Mouse (Mus musculus) spleen, postnatal 10 days (tissue): Measurements from ENCODE around the gene Bak1.
A peak's percentile ranks its signal among the peaks of the same experiment; 100 is the strongest.

Experiments
- DNase-seq, 2 experiments: peaks; one replicate each; pipeline ENCODE4 v3.0.0; 2021 to 2022; ENCODE audit warnings: low spot score in 2 of 2

The Bak1 gene

GRCm38 (mm10) chr17:27028909-27029308 lies at the start of gene Bak1:
Gene Bak1, minus strand, starts transcription at chr17:27029009.
- no peak for DNase-seq

GRCm38 (mm10) chr17:27078499-27078898 lies 49.7 kb upstream of the Bak1 start:
- DNase-seq: no peak

GRCm38 (mm10) chr17:27077920-27078319 lies 49.1 kb upstream of the Bak1 start:
- DNase-seq: peak in 1 of 2 experiments; percentile 57

GRCm38 (mm10) chr17:27077133-27077532 lies 48.3 kb upstream of the Bak1 start:
- no peak for DNase-seq

GRCm38 (mm10) chr17:27074849-27075745 lies 46.3 kb upstream of the Bak1 start:
- no peak for DNase-seq

- peak in 1 of 2 experiments; percentile 38 for DNase-seq
Measured at GRCm38 (mm10) chr17:27074236-27074635, 45.4 kb upstream of the Bak1 start.

GRCm38 (mm10) chr17:27073778-27074177 lies 45.0 kb upstream of the Bak1 start:
- no peak for DNase-seq

- DNase-seq: no peak
Measured at GRCm38 (mm10) chr17:27073126-27073525, 44.3 kb upstream of the Bak1 start.

- no peak for DNase-seq
Measured at GRCm38 (mm10) chr17:27072363-27072762, 43.6 kb upstream of the Bak1 start.

- peak in 1 of 2 experiments; percentile 68 for DNase-seq
Measured at GRCm38 (mm10) chr17:27071630-27072029, 42.8 kb upstream of the Bak1 start.

GRCm38 (mm10) chr17:27070913-27071312 lies 42.1 kb upstream of the Bak1 start:
- DNase-seq: no peak

- DNase-seq: no peak
Measured at GRCm38 (mm10) chr17:27069071-27069470, 40.3 kb upstream of the Bak1 start.

GRCm38 (mm10) chr17:27066065-27066464 lies 37.3 kb upstream of the Bak1 start:
- no peak for DNase-seq

GRCm38 (mm10) chr17:27064195-27064594 lies 35.4 kb upstream of the Bak1 start:
- DNase-seq: no peak

GRCm38 (mm10) chr17:27063717-27064116 lies 34.9 kb upstream of the Bak1 start:
- DNase-seq: no peak

GRCm38 (mm10) chr17:27062684-27063083 lies 33.9 kb upstream of the Bak1 start:
- DNase-seq: no peak

- DNase-seq: no peak
Measured at GRCm38 (mm10) chr17:27061727-27062126, 32.9 kb upstream of the Bak1 start.

GRCm38 (mm10) chr17:27060698-27061097 lies 31.9 kb upstream of the Bak1 start:
- DNase-seq: no peak

- peak in 1 of 2 experiments; percentile 46 for DNase-seq
Measured at GRCm38 (mm10) chr17:27057517-27058055, 28.8 kb upstream of the Bak1 start.

- peak; percentile 54 to 83 for DNase-seq
Measured at GRCm38 (mm10) chr17:27056812-27057516, 28.2 kb upstream of the Bak1 start, which contains the start of gene Itpr3. Gene Itpr3, plus strand, starts transcription at chr17:27057304.

GRCm38 (mm10) chr17:27056170-27056569 lies 27.4 kb upstream of the Bak1 start:
- DNase-seq: peak in 1 of 2 experiments; percentile 69

GRCm38 (mm10) chr17:27051514-27051913 lies 22.7 kb upstream of the Bak1 start:
- DNase-seq: peak in 1 of 2 experiments; percentile 64
